Mouse (Mus musculus) Patski (cell line): ENCODE measurements around the gene Lman1l. TPM values are rescaled to one million over a fixed set of nuclear protein-coding genes. Genes with fewer than 3 reads are reported as not detected.

Source experiments
- ATAC-seq: fragments of 100-300 bp; one replicate; pipeline ENCODE4 v1.8.0; 2021
- CTCF ChIA-PET: fragments of 350-600 bp; sonication (Branson Sonifier 250); formaldehyde crosslinking; loops from one replicate; lab custom pipeline; 2022; ENCODE audit warnings: inconsistent platforms; lab: Charles Lee
- POLR2A ChIA-PET: fragments of 350-600 bp; sonication (Branson Sonifier 250); formaldehyde crosslinking; loops from one replicate; lab custom pipeline; 2022; ENCODE audit warnings: antibody characterized with exemption, inconsistent platforms; lab: Charles Lee
- DNase-seq: peaks from one replicate; pipeline ENCODE4 v3.0.0-alpha.2; 2011; ENCODE audit warnings: low read depth, low spot score
- H3K27me3 ChIP-seq: fragments of 371-371 bp; one replicate; pipeline ENCODE4 v1.5.1; 2021
- CTCF ChIP-seq: fragments of 100-300 bp; IDR thresholded peaks from one replicate; pipeline ENCODE4 v1.5.1; 2021
- in situ Hi-C: fragments of 300-500 bp; cut with MboI; formaldehyde crosslinking; loops from 3 replicates; pipeline ENCODE4 v1.11.1; 2018; ENCODE audit warnings: low pct_unique_long_range_greater_than_20kb, mixed read lengths
- polyA plus RNA-seq: library from polyadenylated mRNA; unstranded; gene quantifications from one replicate; pipeline ENCODE4 v1.2.3, GENCODE M21; 2021

Lman1l gene
- polyA plus RNA-seq: 0.09 TPM

DNA sequence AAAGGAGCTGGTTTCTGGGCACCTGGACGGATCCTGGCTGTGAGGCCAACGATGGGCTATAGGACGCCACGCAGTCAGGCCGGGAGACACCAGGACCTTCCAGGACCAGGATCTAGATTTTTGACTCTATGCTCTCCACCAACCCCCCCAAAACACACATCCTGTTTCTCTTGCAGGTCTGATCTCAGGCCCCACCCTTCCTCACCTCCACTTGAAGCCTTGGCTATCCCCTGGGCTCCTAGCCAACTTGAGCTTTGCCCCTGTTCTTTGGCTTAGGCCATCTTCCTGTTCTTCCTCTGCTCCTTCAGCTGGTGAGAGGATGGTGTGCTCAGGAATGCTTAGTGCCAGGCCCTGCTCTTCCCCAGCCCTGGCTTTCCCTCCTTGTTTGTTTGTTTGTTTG is at the start of gene Lman1l:
Lman1l (minus strand) TSS at position 101 of the 400 bp plus-strand sequence.
- no peak for TF ChIP-seq CTCF
- H3K27me3 ChIP-seq: no peaks in the 10 kb centered on the region
- ChIA-PET POLR2A (interaction anchor here (1.0 kb wide), 1 partner anchor 29 kb away, joined by 3 read pairs; no protein-coding TSS in a partner anchor), CTCF (interaction anchor here (1.3 kb wide), 1 partner anchor 13 kb away, joined by 3 read pairs; no protein-coding TSS in a partner anchor)
- no peak for ATAC-seq
- no peak for DNase-seq
- in situ Hi-C loops: no loop called here

DNA sequence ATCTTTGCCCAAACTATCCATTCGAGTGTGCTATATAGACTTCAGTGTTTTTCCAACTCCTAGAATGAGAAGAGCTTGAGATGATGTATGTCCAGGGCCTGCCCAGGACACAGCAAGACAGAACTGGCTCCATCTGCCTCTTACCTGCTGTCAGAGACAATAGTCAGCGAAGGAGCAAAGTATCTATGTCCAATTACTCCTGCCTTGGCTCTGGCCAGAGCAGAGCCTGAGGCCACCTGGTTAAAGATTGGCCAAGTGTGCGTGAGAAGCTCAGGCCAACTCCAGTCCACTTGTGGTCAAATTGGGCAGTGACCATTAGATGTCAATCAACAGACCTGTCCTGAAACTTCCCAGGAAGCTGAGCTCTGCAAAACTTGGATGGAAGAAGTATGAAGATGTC is 49.0 kb upstream of the Lman1l start:
- ATAC-seq (no peak), DNase-seq (no peak)
- ChIA-PET CTCF (interaction anchor here (1.1 kb wide), 1 partner anchor 10 kb away, joined by 6 read pairs; no protein-coding TSS in a partner anchor), POLR2A (no interaction called here)
- in situ Hi-C loops: no loop called here
- no peak for TF ChIP-seq CTCF
- peaks cover 10% of the 10 kb centered on the region for H3K27me3 ChIP-seq

GRCm38 (mm10) chr9:57668277-57668676 is 47.7 kb upstream of the Lman1l start:
- ATAC-seq (no peak), DNase-seq (no peak)
- ChIA-PET CTCF (interaction anchor here (0.9 kb wide), 1 partner anchor 9 kb away, joined by 3 read pairs; no protein-coding TSS in a partner anchor), POLR2A (no interaction called here)
- in situ Hi-C loops: no loop called here
- H3K27me3 ChIP-seq: peaks cover 10% of the 10 kb centered on the region
- no peak for TF ChIP-seq CTCF

DNA sequence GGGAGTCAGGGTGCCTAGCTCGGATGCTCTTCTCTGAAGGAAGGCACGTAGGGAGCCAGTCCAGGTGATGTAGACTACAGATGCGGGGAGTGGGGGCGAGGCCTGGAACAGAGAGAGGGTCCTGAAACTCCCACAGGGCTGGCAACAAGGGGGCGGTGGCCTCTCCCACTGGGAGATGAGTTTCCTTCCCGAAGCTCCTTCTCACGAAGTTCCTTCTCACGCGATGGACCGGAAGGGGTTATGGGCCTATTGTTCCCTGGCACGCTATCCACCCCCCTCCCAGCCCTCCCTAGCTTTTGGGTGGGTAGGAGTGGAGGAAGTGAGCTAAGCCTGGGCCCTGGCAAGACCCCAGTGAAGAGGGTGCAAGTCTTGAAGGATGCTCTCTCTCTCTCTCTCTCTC is 47.2 kb upstream of the Lman1l start:
- in situ Hi-C loops: no loop called here
- ChIA-PET CTCF (interaction anchor here (0.9 kb wide), 1 partner anchor 9 kb away, joined by 3 read pairs; no protein-coding TSS in a partner anchor), POLR2A (no interaction called here)
- H3K27me3 ChIP-seq: peaks cover 10% of the 10 kb centered on the region
- DNase-seq (no peak), ATAC-seq (no peak)
- TF ChIP-seq CTCF: no peak

GRCm38 (mm10) chr9:57667136-57667535 is 46.6 kb upstream of the Lman1l start:
- in situ Hi-C loops: no loop called here
- DNase-seq: no peak
- no peak for TF ChIP-seq CTCF
- ChIA-PET POLR2A (no interaction called here), CTCF (no interaction called here)
- peaks cover 10% of the 10 kb centered on the region for H3K27me3 ChIP-seq
- no peak for ATAC-seq

DNA sequence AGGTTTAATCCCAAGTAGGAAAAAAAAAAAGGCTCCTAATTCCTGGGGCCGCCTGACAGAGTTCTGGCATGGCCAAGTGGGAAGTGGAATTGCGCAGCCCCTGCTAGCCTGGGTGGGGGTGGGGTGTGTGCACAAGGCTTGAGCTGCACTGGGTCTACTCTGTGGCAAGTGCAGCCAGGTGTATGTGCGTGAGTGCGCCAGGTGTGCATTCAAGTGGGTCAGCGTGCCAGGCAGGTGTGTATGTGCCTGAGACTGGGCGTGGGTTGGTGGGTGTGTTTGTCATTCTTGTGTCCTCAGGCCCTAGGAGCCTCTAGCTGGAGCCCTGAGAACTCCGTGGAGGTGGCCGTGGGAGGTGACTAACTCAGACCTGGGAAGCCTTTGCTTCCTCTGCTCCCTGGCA is 46.0 kb upstream of the Lman1l start:
- in situ Hi-C loops: no loop called here
- POLR2A ChIA-PET: no interaction called here

GRCm38 (mm10) chr9:57664616-57665015 is 44.0 kb upstream of the Lman1l start:
- in situ Hi-C loops: loop anchor here (5.0 kb wide), 2 partner anchors 83 to 333 kb away; no protein-coding TSS in a partner anchor
- ChIA-PET CTCF (no interaction called here), POLR2A (interaction anchor here (0.6 kb wide), 1 partner anchor 61 kb away, joined by 3 read pairs; no protein-coding TSS in a partner anchor)
- DNase-seq (no peak), ATAC-seq (no peak)
- no peak for TF ChIP-seq CTCF
- peaks cover 8% of the 10 kb centered on the region for H3K27me3 ChIP-seq

More for the DNA sequence above, 46.0 kb upstream of the Lman1l start:
- CTCF ChIA-PET: no interaction called here
- no peak for ATAC-seq
- peaks cover 10% of the 10 kb centered on the region for H3K27me3 ChIP-seq
- DNase-seq: no peak
- no peak for TF ChIP-seq CTCF

GRCm38 (mm10) chr9:57661552-57661951 is 41.0 kb upstream of the Lman1l start:
- ATAC-seq (no peak), DNase-seq (no peak)
- in situ Hi-C loops: loop anchor here (5.0 kb wide), 2 partner anchors 86 to 336 kb away; no protein-coding TSS in a partner anchor
- POLR2A ChIA-PET: no interaction called here
- CTCF ChIA-PET: interaction anchor here (0.8 to 2.9 kb wide), 2 partner anchors 38 to 98 kb away, joined by 3 to 13 read pairs; no protein-coding TSS in a partner anchor
- H3K27me3 ChIP-seq: peaks cover 5% of the 10 kb centered on the region
- TF ChIP-seq CTCF: no peak

DNA sequence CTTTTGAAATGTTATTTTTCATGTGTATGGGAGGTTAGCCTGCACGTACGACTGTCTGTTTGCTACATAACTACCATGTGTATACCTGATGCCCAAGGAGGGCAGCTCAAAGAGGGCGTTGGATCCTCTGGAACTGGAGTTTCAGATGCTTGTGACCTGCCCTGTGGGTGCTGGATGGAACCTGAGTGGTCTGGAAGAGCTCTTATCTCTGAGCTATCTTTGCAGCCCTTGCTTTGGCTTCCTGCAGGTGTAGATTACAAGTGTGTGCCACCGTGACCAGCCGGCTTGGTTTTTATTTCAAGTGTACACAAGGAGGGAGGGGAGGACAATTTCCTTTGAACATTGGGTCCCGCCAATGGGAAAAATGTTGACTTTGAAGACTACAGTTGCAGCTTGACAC is 39.9 kb upstream of the Lman1l start:
- TF ChIP-seq CTCF: no peak
- peaks cover 4% of the 10 kb centered on the region for H3K27me3 ChIP-seq
- ChIA-PET POLR2A (interaction anchor here (0.9 kb wide), 1 partner anchor 84 kb away, joined by 5 read pairs; no protein-coding TSS in a partner anchor), CTCF (interaction anchor here (0.5 to 4.0 kb wide), 10 partner anchors 9 to 543 kb away, joined by 3 to 31 read pairs (median 3); partner anchors contain the start of genes Islr, Islr2 and Scamp2)
- in situ Hi-C loops: loop anchor here (5.0 kb wide), 2 partner anchors 87 to 337 kb away; no protein-coding TSS in a partner anchor
- ATAC-seq (no peak), DNase-seq (no peak)

DNA sequence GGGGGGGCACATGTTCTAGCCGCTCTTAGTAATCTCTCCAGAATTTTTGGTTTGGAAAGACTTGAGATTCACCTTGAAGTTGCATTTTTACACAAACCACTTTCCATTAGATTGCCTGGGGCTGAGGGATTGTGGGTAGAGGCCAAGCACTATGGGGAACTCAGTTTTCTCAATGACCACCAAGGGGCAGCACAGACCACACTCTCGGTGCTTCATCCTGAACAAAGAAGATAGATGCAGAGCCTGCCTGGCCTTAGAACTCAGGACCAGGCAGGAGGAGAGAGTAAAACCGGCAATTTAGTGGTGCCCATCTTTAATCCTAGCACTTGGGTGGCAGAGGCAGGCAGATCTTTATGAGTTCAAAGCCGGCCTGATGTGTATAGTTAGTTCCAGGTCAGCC is 39.2 kb upstream of the Lman1l start:
- ATAC-seq (no peak), DNase-seq (no peak)
- CTCF ChIA-PET: interaction anchor here (0.5 to 4.0 kb wide), 10 partner anchors 10 to 544 kb away, joined by 3 to 31 read pairs (median 3); partner anchors contain the start of genes Islr, Islr2 and Scamp2
- peak; percentile 84 for TF ChIP-seq CTCF
- H3K27me3 ChIP-seq: no peaks in the 10 kb centered on the region
- in situ Hi-C loops: loop anchor here (5.0 kb wide), 2 partner anchors 88 to 338 kb away; no protein-coding TSS in a partner anchor
- POLR2A ChIA-PET: interaction anchor here (0.9 to 1.2 kb wide), 2 partner anchors 85 to 87 kb away, joined by 4 to 5 read pairs; no protein-coding TSS in a partner anchor

- ATAC-seq: no peak
- in situ Hi-C loops: no loop called here
These were observed 38.4 kb upstream of the Lman1l start for GRCm38 (mm10) chr9:57658970-57659369.

More at GRCm38 (mm10) chr9:57658970-57659369, 38.4 kb upstream of the Lman1l start:
- DNase-seq: no peak
- ChIA-PET POLR2A (interaction anchor here (1.2 kb wide), 1 partner anchor 87 kb away, joined by 4 read pairs; no protein-coding TSS in a partner anchor), CTCF (interaction anchor here (0.7 to 4.0 kb wide), 5 partner anchors 9 to 100 kb away, joined by 3 to 31 read pairs (median 6); no protein-coding TSS in a partner anchor)
- peak; percentile 37 for TF ChIP-seq CTCF
- no peaks in the 10 kb centered on the region for H3K27me3 ChIP-seq
